Mouse (Mus musculus) testis, postnatal 14 days (tissue): ENCODE measurements around the gene Hoxa3.
A peak's percentile ranks its signal among the peaks of the same experiment; 100 is the strongest.

Experiments
- DNase-seq: peaks from one replicate; pipeline ENCODE4 v3.0.0; 2021; ENCODE audit warnings: low spot score

Hoxa3 gene

DNA sequence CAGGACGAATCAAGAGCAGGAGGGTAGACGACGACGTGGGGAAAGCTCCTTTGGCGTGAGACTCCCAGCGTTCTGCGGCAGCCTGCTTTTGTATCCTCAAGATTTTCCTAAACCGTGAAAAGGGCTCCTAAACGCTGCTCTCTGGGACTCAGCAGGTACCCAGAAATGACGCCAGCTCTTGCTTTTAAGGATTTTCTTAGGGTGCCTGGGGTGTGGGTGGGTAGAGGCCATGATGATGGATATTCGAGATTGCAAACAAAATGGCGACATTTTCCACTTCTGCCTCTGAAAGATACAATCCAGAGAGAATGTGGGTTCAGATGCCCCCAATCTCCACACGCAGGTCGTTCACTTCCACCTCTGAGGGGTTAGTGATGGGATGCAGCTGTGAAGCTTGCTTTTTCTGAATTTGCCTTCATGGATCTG, 45.4 kb downstream of the Hoxa3 start:
- no peak for DNase-seq

GRCm38 (mm10) chr6:52167176-52167575, 46.0 kb downstream of the Hoxa3 start:
- no peak for DNase-seq

GRCm38 (mm10) chr6:52166431-52167077, 46.6 kb downstream of the Hoxa3 start:
- DNase-seq, result no peak

DNA sequence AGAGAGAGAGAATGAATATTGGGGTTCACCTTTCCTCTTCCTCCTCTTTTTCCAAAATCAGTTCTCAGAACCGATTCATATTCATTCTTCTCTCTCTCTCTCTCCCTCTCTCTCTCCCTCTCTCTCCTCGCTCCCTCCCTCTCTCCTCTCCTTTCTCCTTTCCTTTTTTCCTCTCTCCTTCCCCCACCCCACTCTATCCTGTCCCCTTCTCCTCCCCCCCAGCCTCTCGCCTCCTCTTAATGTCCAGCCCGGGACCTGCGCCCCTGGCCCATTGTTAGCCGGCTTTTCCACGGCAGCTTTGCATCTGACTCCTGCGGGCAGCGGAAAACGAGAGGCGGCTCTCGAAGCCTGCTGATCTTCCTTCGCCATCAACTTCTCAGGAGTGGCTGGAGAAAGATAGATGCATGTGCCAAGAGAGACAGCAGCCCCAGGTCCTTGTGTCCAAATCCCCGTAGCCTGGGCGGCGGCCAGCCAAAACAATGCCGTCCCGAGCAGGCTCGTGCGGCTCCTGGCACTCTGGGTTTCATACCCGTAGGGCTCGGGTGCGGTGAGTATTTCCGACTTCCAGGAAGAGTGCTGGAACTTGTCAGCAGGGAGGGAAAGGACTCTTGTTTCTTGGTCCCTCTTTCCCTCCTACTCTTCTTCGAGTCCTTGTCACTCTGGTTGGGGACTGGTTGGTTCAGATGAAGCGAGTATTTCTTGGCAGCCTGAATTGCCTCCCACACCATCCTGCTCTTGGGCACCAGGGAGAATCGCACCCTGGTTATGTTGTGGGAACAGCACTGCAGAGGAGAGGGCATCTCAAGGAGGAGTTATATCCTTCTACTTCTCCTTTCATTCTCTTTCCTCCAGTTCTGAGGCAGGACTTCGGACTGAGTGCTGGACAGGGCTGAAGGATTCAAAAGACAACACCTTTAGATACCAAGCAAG, 47.4 kb downstream of the Hoxa3 start:
- no peak for DNase-seq

DNA sequence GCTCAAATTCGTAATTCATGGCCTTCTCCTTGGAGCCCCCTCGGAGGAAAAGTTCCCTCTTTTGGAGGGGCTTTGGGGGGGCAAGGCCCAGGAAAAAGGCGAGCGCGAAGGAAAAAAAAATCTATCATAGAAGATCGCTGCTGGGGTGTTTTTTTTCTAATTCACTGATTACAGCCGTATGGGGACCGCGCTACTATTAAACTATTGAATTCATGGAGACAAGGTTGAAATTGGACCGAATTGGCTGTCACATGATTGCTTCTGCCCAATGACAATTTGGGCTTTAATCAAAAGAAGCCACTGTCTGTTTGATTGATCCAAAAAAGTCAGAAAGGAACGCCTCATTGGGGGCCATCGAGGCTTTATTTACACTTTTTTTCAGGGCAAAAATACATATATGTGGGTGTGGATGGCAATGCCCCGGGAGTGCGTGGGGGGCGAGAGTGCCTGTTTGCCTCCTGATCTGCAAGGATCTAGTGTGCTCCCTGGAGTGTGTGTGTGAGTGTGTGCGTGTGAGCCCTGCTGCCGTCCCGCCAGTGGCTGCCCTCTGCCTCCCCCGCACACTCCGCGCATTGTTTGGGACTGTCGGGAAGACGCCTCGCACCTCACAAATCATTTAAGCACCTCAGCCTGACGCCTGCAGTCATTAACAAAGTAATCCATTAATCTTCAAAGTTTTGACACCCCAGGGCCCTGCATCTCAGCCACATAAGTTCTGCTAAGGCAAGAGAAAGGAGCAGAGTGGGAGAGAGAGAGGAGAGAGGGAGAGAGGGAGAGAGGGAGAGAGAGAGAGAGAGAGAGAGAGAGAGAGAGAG, 48.3 kb downstream of the Hoxa3 start, which contains the start of gene Hoxa2:
Hoxa2 (minus strand) TSS at position 206 of the 815 bp plus-strand sequence.
- no peak for DNase-seq

DNA sequence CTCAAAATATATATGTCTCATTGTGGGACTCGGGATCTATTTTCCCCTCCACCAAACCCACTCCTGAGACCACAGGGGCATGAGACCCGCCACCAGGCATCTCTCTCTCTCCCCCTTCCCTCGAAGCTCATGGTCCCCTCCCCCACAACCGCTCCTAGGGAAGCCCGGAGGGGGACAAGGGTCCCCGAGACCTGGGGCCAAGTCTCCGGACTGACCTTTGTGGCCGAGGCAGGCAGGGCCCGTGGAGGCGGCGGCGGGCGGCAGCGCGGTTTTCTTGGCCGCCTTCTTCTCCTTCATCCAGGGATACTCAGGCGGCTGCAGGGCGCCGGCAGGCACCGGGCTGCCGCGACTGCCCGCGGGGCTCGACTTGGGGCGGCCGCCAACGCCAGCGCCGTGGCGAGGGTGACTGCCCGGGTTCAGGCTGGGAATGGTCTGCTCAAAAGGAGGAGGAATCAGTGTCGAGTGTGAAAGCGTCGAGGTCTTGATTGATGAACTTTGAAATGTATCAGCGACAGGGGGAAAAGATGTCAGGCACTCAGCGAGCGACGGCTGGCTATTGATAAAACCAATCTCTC, 49.0 kb downstream of the Hoxa3 start:
- DNase-seq, result no peak

- no peak for DNase-seq
Measured at GRCm38 (mm10) chr6:52163366-52164031, 49.6 kb downstream of the Hoxa3 start.

DNA sequence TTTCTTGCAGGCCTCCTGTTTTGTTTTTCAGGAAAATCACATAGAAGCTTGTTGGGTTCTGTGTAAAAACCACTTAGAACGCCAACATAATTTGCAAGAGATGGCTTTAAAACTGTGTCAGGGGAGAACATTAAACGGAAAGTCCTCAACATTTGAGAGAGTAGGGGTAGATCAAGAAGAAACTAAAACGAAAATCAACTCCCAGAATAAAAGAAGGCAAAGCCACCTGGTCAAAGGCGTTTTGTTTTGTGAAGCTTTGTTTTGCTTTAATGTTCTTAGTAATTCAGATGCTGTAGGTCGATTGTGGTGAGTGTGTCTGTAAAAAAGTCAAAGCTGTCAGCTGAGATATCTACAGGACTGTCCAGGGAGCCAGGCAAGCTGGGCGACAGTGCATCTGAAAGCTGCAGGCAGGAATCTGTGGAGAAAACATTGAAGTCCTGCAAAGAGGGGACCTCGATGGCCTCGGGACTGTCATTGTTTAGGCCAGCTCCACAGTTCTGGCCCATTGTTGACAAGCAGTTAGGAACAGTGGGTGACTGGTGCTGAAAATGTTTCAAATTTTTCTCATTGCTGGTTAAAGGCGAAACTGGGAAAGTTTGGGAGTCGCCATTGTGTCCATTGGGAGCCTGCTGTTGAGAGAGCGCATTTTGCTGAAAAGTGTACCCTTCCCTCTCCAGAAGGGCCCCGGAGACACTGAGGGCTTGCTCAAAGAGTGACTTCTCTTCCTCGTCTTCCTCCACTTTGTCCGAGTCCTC, 50.3 kb downstream of the Hoxa3 start:
- DNase-seq, result no peak

DNA sequence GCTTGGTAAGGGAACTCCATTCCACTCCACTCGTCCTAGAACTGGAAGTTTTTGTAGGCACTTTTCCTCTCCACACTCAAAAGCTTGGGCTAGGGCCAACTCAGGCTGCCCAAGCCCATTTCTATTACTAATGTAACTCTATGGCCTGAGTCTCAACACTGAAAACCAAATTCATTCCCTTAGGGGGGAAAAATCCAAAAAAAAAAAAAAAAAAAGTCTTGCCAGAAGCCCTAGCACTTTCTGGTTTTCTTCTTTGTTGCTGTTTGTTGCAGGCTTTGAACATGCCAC, 51.1 kb downstream of the Hoxa3 start:
- no peak for DNase-seq

- DNase-seq, result no peak
Measured at GRCm38 (mm10) chr6:52161336-52162092, 51.6 kb downstream of the Hoxa3 start.

GRCm38 (mm10) chr6:52160511-52161335, 52.4 kb downstream of the Hoxa3 start:
- no peak for DNase-seq

GRCm38 (mm10) chr6:52159979-52160378, 53.2 kb downstream of the Hoxa3 start:
- DNase-seq, result no peak

DNA sequence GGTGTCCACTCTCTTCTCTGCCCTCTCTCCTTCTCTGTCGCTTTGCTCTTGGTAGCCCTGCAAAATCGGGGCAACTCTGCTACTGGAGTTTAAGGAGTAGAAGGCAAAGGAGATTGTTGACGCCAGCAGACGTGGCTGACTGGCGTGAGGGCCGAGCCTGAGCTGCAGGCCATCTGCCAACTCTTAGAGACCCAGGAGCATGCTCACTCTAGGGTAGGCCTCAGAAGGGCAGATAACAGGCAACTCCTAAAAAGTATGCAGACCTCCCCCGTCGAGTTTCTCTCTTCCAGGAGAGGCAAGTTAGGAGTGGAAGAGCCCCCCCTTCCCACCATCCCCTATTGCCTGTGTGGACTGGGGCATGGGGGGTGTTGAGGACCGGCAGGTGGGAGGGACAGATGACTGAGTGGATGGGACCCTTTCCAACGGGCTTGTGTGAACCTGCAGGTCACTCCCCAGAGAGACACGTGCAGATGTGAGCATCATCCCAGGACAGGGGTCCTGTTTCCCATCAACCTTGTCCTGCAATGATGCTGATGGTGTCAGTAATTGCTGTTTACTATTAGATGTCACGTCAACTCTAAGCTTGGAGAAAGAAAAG, 53.9 kb downstream of the Hoxa3 start:
- no peak for DNase-seq

GRCm38 (mm10) chr6:52158276-52159051, 54.7 kb downstream of the Hoxa3 start, which contains the start of gene Hoxa1:
Hoxa1 (minus strand) TSS chr6:52158317.
- peak; percentile 67 for DNase-seq

DNA sequence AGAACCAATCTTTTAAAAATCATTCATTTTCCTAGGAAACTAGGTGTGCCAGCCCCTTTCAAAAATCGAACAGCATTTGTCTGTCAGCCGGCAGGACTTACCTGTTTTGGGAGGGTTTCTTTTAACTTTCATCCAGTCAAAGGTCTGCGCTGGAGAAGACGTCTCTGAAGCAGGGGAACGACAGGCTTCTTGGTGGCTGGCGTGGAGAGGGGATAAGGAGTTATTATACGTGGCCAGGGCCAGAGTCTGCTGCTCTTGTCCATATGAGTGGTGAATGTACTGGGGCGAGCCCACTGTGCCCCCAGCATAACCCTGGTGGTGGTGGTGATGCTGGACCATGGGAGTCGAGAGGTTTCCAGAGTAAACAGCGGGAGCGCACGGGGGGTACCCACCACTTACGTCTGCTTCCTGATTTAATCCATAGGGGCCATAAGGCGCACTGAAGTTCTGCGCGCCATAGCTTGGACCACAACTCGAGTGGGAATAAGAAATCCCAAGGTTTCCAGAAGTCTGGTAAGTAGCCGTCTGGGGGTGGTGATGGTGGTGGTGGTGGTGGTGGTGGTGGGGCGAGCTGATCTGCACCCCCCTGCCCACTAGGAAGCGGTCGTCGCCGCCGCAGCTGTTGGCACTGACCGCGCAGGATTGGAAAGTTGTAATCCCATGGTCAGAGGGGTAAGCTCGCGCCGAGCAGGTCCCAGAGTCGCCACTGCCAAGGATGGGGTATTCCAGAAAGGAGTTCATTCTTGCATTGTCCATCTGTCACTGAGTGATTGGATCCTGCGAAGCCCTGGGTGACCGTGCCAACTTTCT, 55.5 kb downstream of the Hoxa3 start:
- DNase-seq, result no peak

DNA sequence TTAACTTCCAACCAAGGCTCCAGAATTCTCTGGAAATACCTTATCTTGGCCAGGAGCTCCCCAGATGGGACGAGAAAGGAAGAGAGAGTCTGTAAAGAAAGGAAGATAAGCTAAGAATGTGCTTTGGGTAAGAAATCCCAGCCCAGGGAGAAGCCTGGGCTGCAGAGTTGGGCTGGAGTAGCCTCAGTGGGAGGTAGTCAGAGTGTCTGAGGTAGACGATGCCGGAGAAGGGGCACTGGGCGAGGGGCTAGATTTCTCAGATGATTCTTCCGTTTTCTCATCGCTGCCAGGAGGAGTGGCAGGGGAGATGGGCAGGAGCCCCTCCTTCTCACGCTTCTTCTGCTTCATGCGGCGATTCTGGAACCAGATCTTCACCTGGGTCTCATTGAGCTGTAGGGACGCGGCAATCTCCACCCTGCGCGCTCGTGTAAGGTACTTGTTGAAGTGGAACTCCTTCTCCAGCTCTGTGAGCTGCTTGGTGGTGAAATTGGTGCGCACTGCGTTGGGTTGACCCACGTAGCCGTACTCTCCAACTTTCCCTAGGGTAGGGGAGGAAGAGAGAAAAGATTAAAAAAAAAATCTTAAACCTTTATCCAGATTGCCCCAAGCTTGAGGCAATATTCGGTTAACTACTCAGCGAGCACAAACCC, 56.5 kb downstream of the Hoxa3 start:
- no peak for DNase-seq

GRCm38 (mm10) chr6:52155471-52155870, 57.7 kb downstream of the Hoxa3 start:
- no peak for DNase-seq
